Mouse (Mus musculus) intestine, embryonic 16.5 days (tissue): ENCODE measurements around the gene Hoxb3. TPM values are rescaled to one million over a fixed set of nuclear protein-coding genes. Genes with fewer than 3 reads are reported as not detected.

Experiments used
- ATAC-seq: fragments of 200-750 bp; cut with Nextera tagmentation; 2 replicates; pipeline ENCODE4 v1.8.0; 2017; ENCODE audit warnings: moderate TSS enrichment, moderate library complexity
- H3K27ac ChIP-seq: fragments of 300-500 bp; sonication (generic); 2 replicates; pipeline ENCODE4 v1.5.1; 2014; ENCODE audit warnings: mild to moderate bottlenecking, low read length
- H3K27me3 ChIP-seq: fragments of 300-500 bp; sonication (generic); replicated peaks from 2 replicates; pipeline ENCODE4 v1.6.1; 2014; ENCODE audit warnings: low read length, control low read depth, mixed read lengths; ENCODE audit not compliant: control insufficient read depth, insufficient read depth
- H3K36me3 ChIP-seq: fragments of 300-500 bp; sonication (generic); 2 replicates; pipeline ENCODE4 v1.6.1; 2014; ENCODE audit warnings: low read length, control low read depth; ENCODE audit not compliant: control insufficient read depth, insufficient read depth
- H3K4me1 ChIP-seq: fragments of 300-500 bp; sonication (generic); 2 replicates; pipeline ENCODE4 v1.6.1; 2014; ENCODE audit warnings: low read length, control low read depth, mixed read lengths; ENCODE audit not compliant: control insufficient read depth, insufficient read depth
- H3K4me2 ChIP-seq: fragments of 300-500 bp; sonication (generic); 2 replicates; pipeline ENCODE4 v1.6.1; 2014; ENCODE audit warnings: low read depth, low read length, control low read depth
- H3K4me3 ChIP-seq: fragments of 300-500 bp; sonication (generic); 2 replicates; pipeline ENCODE4 v1.5.1; 2014; ENCODE audit warnings: mild to moderate bottlenecking, low read length
- H3K9ac ChIP-seq: fragments of 300-500 bp; sonication (generic); 2 replicates; pipeline ENCODE4 v1.6.1; 2014; ENCODE audit warnings: low read depth, low read length
- H3K9me3 ChIP-seq: fragments of 300-500 bp; sonication (generic); 2 replicates; pipeline ENCODE4 v1.6.1; 2016; ENCODE audit warnings: low read length, control low read depth; ENCODE audit not compliant: control insufficient read depth
- WGBS: fragments of 180-500 bp; shearing (Covaris S2); extraction: QIAGEN DNeasy Blood & Tissue Kit; methylation state at CpG from one replicate; pipeline ENCODE4 v1.1.7; 2014; 5-methylcytosine and 5-hydroxymethylcytosine counted together
- polyA plus RNA-seq: library from polyadenylated mRNA; unstranded; fragments of >200 nt; fragmentation: Nextera tagmentation; extraction: Ambion mirVana; gene quantifications from 2 replicates; pipeline ENCODE4 v1.2.1, GENCODE M21; 2015

The Hoxb3 gene
- polyA plus RNA-seq, 1 experiment from 2014 or later = 1.4 TPM

- ATAC-seq = no peak
- H3K4me1 ChIP-seq = peaks cover 30% of the 10 kb centered on the region
- no peaks in the 10 kb centered on the region for H3K9me3 ChIP-seq
- peak overlapping the region; percentile 50 for H3K4me3 ChIP-seq
- no peaks in the 10 kb centered on the region for H3K36me3 ChIP-seq
- WGBS = 27% methylated on average over 4 of the region's 4 CpGs
- peak overlapping the region; percentile 79 for H3K4me2 ChIP-seq
- H3K9ac ChIP-seq = peak overlapping the region; percentile 81
- H3K27me3 ChIP-seq = peaks cover 5% of the 10 kb centered on the region; the same call in 1 of the 2 replicates
- peak overlapping the region; percentile 81 for H3K27ac ChIP-seq
Measured at GRCm38 (mm10) chr11:96308763-96309162, 14.4 kb upstream of the Hoxb3 start.

- Histone ChIP-seq H3K4me3 (peak overlapping the region; percentile 50), H3K27me3 (peaks cover 5% of the 10 kb centered on the region; the same call in 1 of the 2 replicates), H3K9me3 (no peaks in the 10 kb centered on the region), H3K36me3 (no peaks in the 10 kb centered on the region), H3K4me2 (peak overlapping the region; percentile 79), H3K27ac (peak overlapping the region; percentile 81), H3K4me1 (peaks cover 30% of the 10 kb centered on the region), H3K9ac (peak overlapping the region; percentile 81)
- peak; percentile 45; the same call in 1 of the 2 replicates for ATAC-seq
- 25% methylated on average over 4 of the region's 4 CpGs for WGBS
Measured at GRCm38 (mm10) chr11:96309288-96309687, 13.8 kb upstream of the Hoxb3 start.

GRCm38 (mm10) chr11:96310183-96310938 is 12.8 kb upstream of the Hoxb3 start:
- 24% methylated on average over 20 of the region's 20 CpGs for WGBS

GRCm38 (mm10) chr11:96311097-96311496 is 12.0 kb upstream of the Hoxb3 start:
- no peaks in the 10 kb centered on the region for H3K27me3 ChIP-seq
- no peak for ATAC-seq
- H3K36me3 ChIP-seq = no peaks in the 10 kb centered on the region

More at GRCm38 (mm10) chr11:96310183-96310938, 12.8 kb upstream of the Hoxb3 start:
- peak overlapping the region; percentile 79 for H3K4me2 ChIP-seq
- peak overlapping the region; percentile 50 for H3K4me3 ChIP-seq
- no peak for ATAC-seq
- no peaks in the 10 kb centered on the region for H3K36me3 ChIP-seq
- peak overlapping the region; percentile 81 for H3K27ac ChIP-seq
- peak overlapping the region; percentile 81 for H3K9ac ChIP-seq
- H3K27me3 ChIP-seq = peaks cover 4% of the 10 kb centered on the region; the same call in 1 of the 2 replicates
- no peaks in the 10 kb centered on the region for H3K9me3 ChIP-seq
- peaks cover 29% of the 10 kb centered on the region for H3K4me1 ChIP-seq

GRCm38 (mm10) chr11:96311520-96312417 is 11.4 kb upstream of the Hoxb3 start:
- Histone ChIP-seq H3K9me3 (no peaks in the 10 kb centered on the region), H3K4me3 (peak overlapping the region; percentile 50), H3K4me1 (peaks cover 25% of the 10 kb centered on the region), H3K27me3 (no peaks in the 10 kb centered on the region), H3K27ac (peak overlapping the region; percentile 81), H3K36me3 (no peaks in the 10 kb centered on the region), H3K9ac (peak overlapping the region; percentile 81), H3K4me2 (peak overlapping the region; percentile 79)
- WGBS = 4% methylated on average over 31 of the region's 31 CpGs
- ATAC-seq = peak; percentile 72

More at GRCm38 (mm10) chr11:96311097-96311496, 12.0 kb upstream of the Hoxb3 start:
- Histone ChIP-seq H3K4me2 (peak overlapping the region; percentile 79), H3K9me3 (no peaks in the 10 kb centered on the region), H3K4me3 (peak overlapping the region; percentile 50), H3K9ac (peak overlapping the region; percentile 81), H3K27ac (peak overlapping the region; percentile 81), H3K4me1 (peaks cover 23% of the 10 kb centered on the region)
- WGBS = 25% methylated on average over 6 of the region's 6 CpGs

GRCm38 (mm10) chr11:96313134-96313533 is 10.0 kb upstream of the Hoxb3 start:
- no peak for ATAC-seq
- Histone ChIP-seq H3K9me3 (no peaks in the 10 kb centered on the region), H3K36me3 (no peaks in the 10 kb centered on the region), H3K4me1 (peaks cover 27% of the 10 kb centered on the region), H3K4me3 (0 out of 2 replicates have a peak overlapping the region, but pooled peaks have one; percentile 50), H3K4me2 (peak overlapping the region; percentile 79), H3K9ac (peak overlapping the region; percentile 81), H3K27me3 (no peaks in the 10 kb centered on the region), H3K27ac (peak overlapping the region; percentile 93; the same call in 1 of the 2 replicates)
- WGBS = 53% methylated on average over 2 of the region's 2 CpGs

- Histone ChIP-seq H3K27ac (peak overlapping the region; percentile 93), H3K27me3 (no peaks in the 10 kb centered on the region), H3K4me1 (peaks cover 25% of the 10 kb centered on the region), H3K4me3 (peak overlapping the region; percentile 49), H3K4me2 (peak overlapping the region; percentile 79), H3K9me3 (no peaks in the 10 kb centered on the region), H3K36me3 (no peaks in the 10 kb centered on the region), H3K9ac (peak overlapping the region; percentile 78)
- no peak for ATAC-seq
- 30% methylated on average over 12 of the region's 12 CpGs for WGBS
Measured at GRCm38 (mm10) chr11:96313806-96314428, 9.2 kb upstream of the Hoxb3 start.

- peak overlapping the region; percentile 78 for H3K9ac ChIP-seq
- no peaks in the 10 kb centered on the region for H3K27me3 ChIP-seq
- H3K36me3 ChIP-seq = no peaks in the 10 kb centered on the region
- H3K9me3 ChIP-seq = no peaks in the 10 kb centered on the region
- H3K27ac ChIP-seq = peak overlapping the region; percentile 93
- 14% methylated on average over 34 of the region's 34 CpGs for WGBS
- ATAC-seq = no peak
- H3K4me2 ChIP-seq = peak overlapping the region; percentile 79
- peak overlapping the region; percentile 49 for H3K4me3 ChIP-seq
- H3K4me1 ChIP-seq = peaks cover 22% of the 10 kb centered on the region
Measured at GRCm38 (mm10) chr11:96314671-96315343, 8.3 kb upstream of the Hoxb3 start.
